Mouse (Mus musculus) midbrain, embryonic 11.5 days (tissue): Measurements from ENCODE around the gene Ak4. TPM values are rescaled to one million over a fixed set of nuclear protein-coding genes. Genes with fewer than 3 reads are reported as not detected.

ENCODE experiments used
- ATAC-seq: fragments of 200-750 bp; cut with Nextera tagmentation; 2 replicates; pipeline ENCODE4 v1.8.0; 2017; ENCODE audit warnings: moderate TSS enrichment, moderate library complexity; ENCODE audit not compliant: low FRiP score
- DNase-seq: peaks from one replicate; pipeline ENCODE4 v3.0.0; 2015; ENCODE audit warnings: low spot score; ENCODE audit errors: missing footprints
- H3K27ac ChIP-seq: fragments of 300-500 bp; sonication (generic); 2 replicates; pipeline ENCODE4 v1.5.1; 2014; ENCODE audit warnings: low read depth, low read length
- H3K27me3 ChIP-seq: fragments of 300-500 bp; sonication (generic); 2 replicates; pipeline ENCODE4 v1.6.1; 2014; ENCODE audit warnings: mild to moderate bottlenecking, low read length, moderate library complexity, mixed read lengths; ENCODE audit not compliant: control insufficient read depth, insufficient read depth
- H3K36me3 ChIP-seq: fragments of 300-500 bp; sonication (generic); 2 replicates; pipeline ENCODE4 v1.6.1; 2014; ENCODE audit warnings: mild to moderate bottlenecking, low read length, moderate library complexity, mixed read lengths; ENCODE audit not compliant: control insufficient read depth, insufficient read depth
- H3K4me1 ChIP-seq: fragments of 300-500 bp; sonication (generic); 2 replicates; pipeline ENCODE4 v1.6.1; 2014; ENCODE audit warnings: low read length; ENCODE audit not compliant: control insufficient read depth, insufficient read depth
- H3K4me2 ChIP-seq: fragments of 300-500 bp; sonication (generic); 2 replicates; pipeline ENCODE4 v1.6.1; 2014; ENCODE audit warnings: mild to moderate bottlenecking, moderate library complexity
- H3K4me3 ChIP-seq: fragments of 300-500 bp; sonication (generic); 2 replicates; pipeline ENCODE4 v1.5.1; 2014; ENCODE audit warnings: low read depth, low read length
- H3K9ac ChIP-seq: fragments of 300-500 bp; sonication (generic); 2 replicates; pipeline ENCODE4 v1.6.1; 2014; ENCODE audit warnings: low read length
- H3K9me3 ChIP-seq: fragments of 300-500 bp; sonication (generic); 2 replicates; pipeline ENCODE4 v1.6.1; 2016; ENCODE audit warnings: low read length; ENCODE audit not compliant: control insufficient read depth
- WGBS: fragments of 180-500 bp; shearing (Covaris S2); extraction: QIAGEN DNeasy Blood & Tissue Kit; methylation state at CpG from one replicate; pipeline ENCODE4 v1.1.7; 2014; 5-methylcytosine and 5-hydroxymethylcytosine counted together
- polyA plus RNA-seq: library from polyadenylated mRNA; unstranded; fragments of >200 nt; fragmentation: Nextera tagmentation; extraction: Ambion mirVana; gene quantifications from 2 replicates; pipeline ENCODE4 v1.2.1, GENCODE M21; 2014

Ak4 gene
- polyA plus RNA-seq, 1 experiment from 2014 or later: 12.7 TPM

DNA sequence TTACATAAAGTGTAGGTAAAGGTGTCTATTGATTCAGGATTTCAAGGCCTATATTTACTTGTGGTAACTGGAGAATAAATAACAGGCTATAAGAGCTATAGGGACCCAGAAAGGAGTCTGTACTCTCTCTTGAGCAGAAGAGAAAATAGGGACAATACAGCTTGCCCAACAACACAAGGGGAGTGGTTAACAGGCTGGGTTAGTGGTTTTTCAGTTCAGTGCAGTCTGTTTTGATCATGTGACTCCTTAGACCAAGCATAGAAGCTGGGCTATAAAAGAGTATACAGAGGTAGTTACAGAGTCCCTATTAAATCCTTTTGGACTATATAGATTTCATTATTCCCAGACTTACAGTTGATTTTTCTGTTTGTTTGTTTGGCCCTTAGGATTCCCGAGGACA, 41.0 kb downstream of the Ak4 start:
- Histone ChIP-seq H3K27ac (no peak overlapping the region), H3K9ac (no peak overlapping the region), H3K4me3 (no peak overlapping the region), H3K27me3 (no peaks in the 10 kb centered on the region), H3K36me3 (no peaks in the 10 kb centered on the region), H3K9me3 (no peaks in the 10 kb centered on the region), H3K4me1 (no peaks in the 10 kb centered on the region), H3K4me2 (no peak overlapping the region)
- WGBS: 77% methylated on average over 1 of the region's 1 CpGs
- no peak for ATAC-seq
- no peak for DNase-seq

DNA sequence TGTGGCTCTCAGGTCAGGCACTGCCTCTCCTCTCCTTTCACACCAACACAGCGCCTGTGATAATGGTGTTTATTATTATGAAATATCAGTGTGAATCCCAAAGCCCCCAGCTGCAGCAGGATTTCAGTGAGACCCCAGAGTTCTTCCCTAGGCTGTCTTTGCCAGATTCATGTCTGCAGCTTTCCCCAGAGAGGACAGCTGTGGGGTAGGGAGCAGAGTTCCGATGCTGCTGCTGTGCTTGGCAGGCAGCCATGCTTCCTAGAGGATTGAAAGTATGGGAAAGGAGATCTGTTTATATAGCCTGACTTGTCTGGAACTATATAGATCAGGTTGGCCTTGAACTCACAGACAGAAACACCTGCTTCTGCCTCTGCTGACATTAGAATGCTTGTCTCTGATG, 43.0 kb downstream of the Ak4 start:
- H3K9ac ChIP-seq: no peak overlapping the region
- no peaks in the 10 kb centered on the region for H3K36me3 ChIP-seq
- no peak overlapping the region for H3K27ac ChIP-seq
- WGBS: 89% methylated on average over 2 of the region's 2 CpGs
- DNase-seq (no peak), ATAC-seq (no peak)
- no peak overlapping the region for H3K4me3 ChIP-seq
- no peaks in the 10 kb centered on the region for H3K27me3 ChIP-seq
- no peak overlapping the region for H3K4me2 ChIP-seq
- no peaks in the 10 kb centered on the region for H3K4me1 ChIP-seq
- no peaks in the 10 kb centered on the region for H3K9me3 ChIP-seq

DNA sequence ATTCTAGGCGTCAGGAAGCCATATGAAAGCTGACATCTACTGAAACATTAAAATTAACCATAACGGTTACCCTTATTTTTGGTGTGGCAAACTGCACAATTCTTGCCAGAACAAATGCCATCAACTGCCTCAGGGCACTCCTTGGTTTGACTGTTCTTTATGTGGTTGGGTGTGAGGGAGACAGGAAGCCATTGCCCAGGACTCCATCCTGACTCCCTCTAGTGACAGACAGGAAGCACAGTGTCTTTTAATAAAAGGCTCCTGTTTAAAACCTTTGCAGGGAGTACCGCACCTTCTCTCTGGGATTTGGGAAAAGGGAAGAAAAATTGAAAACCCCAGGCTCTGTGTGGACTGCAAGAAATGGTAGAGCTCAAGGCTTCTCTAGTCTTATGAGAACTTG, 47.2 kb downstream of the Ak4 start:
- Histone ChIP-seq H3K9ac (no peak overlapping the region), H3K36me3 (no peaks in the 10 kb centered on the region), H3K27ac (no peak overlapping the region), H3K27me3 (no peaks in the 10 kb centered on the region), H3K4me3 (no peak overlapping the region), H3K4me2 (no peak overlapping the region), H3K9me3 (no peaks in the 10 kb centered on the region), H3K4me1 (no peaks in the 10 kb centered on the region)
- WGBS: 92% methylated on average over 3 of the region's 3 CpGs
- no peak for ATAC-seq
- no peak for DNase-seq

DNA sequence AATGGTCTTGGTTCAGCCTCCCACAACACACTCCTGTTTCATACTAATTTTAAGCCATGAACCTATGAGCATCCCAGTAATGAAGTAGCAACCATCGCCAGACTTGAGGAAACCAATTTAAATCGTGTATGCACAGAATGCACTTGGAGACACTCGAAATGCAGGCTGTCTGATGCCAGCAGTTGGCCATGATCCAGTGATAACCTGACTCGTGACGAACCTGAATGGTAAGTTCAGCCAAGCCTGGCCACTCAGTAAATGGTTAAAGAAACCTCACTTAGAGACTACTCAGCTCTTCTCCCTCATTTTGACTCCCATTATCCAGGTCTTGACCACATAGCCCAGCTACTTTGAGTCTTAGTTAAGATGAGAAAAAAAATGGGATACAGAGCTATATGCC, 50.2 kb downstream of the Ak4 start:
- DNase-seq (no peak), ATAC-seq (no peak)
- Histone ChIP-seq H3K36me3 (no peaks in the 10 kb centered on the region), H3K9me3 (no peaks in the 10 kb centered on the region), H3K4me2 (no peak overlapping the region), H3K4me1 (no peaks in the 10 kb centered on the region), H3K27ac (no peak overlapping the region), H3K9ac (no peak overlapping the region), H3K4me3 (no peak overlapping the region), H3K27me3 (no peaks in the 10 kb centered on the region)
- 91% methylated on average over 5 of the region's 5 CpGs for WGBS

DNA sequence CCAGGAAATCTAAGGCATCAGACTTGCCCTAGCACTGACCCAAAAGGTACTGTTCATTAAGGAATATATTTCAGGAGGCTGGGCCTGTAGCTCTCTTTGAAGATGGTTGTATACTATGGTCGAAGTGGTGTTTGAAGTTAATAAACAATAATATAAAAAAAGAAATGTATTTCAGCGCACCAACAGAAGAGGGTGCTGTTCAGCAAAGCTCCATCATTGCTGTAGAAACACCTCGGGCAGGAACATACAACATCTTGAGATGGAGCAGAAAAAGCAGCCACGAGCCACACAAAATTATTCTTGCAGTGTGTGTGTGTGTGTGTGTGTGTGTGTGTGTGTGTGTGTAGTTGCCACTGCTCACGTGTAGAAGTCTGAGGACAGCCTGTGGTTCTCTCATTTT, 51.5 kb downstream of the Ak4 start:
- Histone ChIP-seq H3K4me2 (no peak overlapping the region), H3K9me3 (no peaks in the 10 kb centered on the region), H3K9ac (no peak overlapping the region), H3K27me3 (no peaks in the 10 kb centered on the region), H3K4me1 (no peaks in the 10 kb centered on the region), H3K36me3 (no peaks in the 10 kb centered on the region), H3K4me3 (no peak overlapping the region), H3K27ac (no peak overlapping the region)
- no peak for ATAC-seq
- WGBS: 60% methylated on average over 5 of the region's 5 CpGs
- no peak for DNase-seq

DNA sequence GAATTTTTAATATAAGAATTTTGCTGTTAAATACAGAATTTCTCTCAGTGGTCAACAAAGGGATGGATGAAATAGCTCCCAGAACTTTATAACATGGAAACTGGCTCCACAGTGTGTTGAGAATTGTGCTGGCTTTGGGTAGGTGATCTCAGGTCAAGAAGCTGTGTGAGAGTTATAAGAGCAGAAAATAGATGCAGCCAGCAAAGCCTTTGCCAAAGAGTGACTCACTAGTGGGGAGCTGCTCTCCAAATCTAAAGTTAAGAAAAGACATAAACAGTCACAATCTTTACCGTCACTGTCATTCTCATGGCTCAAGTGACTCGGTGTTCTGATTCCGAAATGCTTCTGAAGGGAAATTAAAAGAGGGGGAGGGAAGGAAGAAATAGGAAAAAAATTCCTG, 53.7 kb downstream of the Ak4 start:
- Histone ChIP-seq H3K27ac (no peak overlapping the region), H3K36me3 (no peaks in the 10 kb centered on the region), H3K4me3 (no peak overlapping the region), H3K9ac (no peak overlapping the region), H3K4me1 (no peaks in the 10 kb centered on the region), H3K9me3 (no peaks in the 10 kb centered on the region), H3K27me3 (no peaks in the 10 kb centered on the region), H3K4me2 (no peak overlapping the region)
- 89% methylated on average over 3 of the region's 3 CpGs for WGBS
- ATAC-seq (no peak), DNase-seq (no peak)

DNA sequence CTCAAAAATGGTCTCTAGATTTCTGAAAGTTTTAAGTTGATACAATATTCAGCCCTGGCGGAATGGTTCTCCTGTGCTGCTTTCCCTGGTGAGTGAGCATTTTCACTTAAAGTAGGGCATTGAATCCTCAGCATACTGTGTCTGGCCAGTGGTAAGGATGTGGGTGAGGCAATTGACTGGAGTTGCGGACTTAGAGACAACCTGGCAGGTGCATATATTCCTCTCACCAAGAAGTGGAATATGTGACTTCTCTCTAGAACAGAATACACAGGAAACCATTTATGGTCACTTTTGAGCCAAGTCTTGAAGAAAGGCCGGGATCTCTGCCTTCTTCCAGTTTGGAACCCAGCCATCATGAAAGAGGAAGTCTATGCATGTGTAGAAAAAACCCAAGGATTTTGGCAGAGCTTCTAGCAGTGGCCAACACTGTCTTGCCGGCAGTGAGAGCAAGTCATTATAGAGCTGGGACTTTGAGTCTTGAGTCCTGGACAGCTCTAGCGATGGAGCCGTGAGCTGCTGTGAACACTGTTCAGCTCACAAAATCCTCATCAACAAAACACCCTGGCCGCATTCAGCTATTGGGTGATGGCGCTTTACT, 71.3 kb downstream of the Ak4 start:
- Histone ChIP-seq H3K4me1 (no peaks in the 10 kb centered on the region), H3K4me2 (no peak overlapping the region), H3K4me3 (no peak overlapping the region), H3K9me3 (no peaks in the 10 kb centered on the region), H3K36me3 (no peaks in the 10 kb centered on the region), H3K27me3 (peaks cover 6% of the 10 kb centered on the region; the same call in 1 of the 2 replicates), H3K9ac (no peak overlapping the region), H3K27ac (no peak overlapping the region)
- no peak for ATAC-seq
- 95% methylated on average over 8 of the region's 8 CpGs for WGBS
- DNase-seq: no peak

DNA sequence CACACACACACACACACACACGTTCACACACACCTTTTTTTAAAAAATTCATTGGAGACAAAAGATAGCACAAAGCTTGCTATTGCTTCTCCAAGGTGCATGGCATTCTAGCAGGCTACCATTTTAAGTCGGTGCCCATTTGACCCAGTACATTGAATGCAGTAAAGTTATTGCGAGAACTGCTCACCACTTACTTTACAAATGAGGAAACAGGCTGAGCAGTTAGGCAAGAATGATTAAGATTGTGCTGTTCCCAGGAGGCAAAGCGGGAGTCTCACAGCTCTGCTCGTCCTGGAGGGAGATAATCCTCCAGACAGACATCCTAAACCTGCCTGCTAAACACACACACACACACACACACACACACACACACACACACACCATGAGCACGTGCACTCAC, 72.6 kb downstream of the Ak4 start:
- Histone ChIP-seq H3K36me3 (no peaks in the 10 kb centered on the region), H3K9ac (no peak overlapping the region), H3K9me3 (no peaks in the 10 kb centered on the region), H3K4me1 (no peaks in the 10 kb centered on the region), H3K4me3 (no peak overlapping the region), H3K4me2 (no peak overlapping the region), H3K27ac (no peak overlapping the region), H3K27me3 (peaks cover 16% of the 10 kb centered on the region)
- 65% methylated on average over 6 of the region's 6 CpGs for WGBS
- DNase-seq: no peak
- ATAC-seq: no peak

DNA sequence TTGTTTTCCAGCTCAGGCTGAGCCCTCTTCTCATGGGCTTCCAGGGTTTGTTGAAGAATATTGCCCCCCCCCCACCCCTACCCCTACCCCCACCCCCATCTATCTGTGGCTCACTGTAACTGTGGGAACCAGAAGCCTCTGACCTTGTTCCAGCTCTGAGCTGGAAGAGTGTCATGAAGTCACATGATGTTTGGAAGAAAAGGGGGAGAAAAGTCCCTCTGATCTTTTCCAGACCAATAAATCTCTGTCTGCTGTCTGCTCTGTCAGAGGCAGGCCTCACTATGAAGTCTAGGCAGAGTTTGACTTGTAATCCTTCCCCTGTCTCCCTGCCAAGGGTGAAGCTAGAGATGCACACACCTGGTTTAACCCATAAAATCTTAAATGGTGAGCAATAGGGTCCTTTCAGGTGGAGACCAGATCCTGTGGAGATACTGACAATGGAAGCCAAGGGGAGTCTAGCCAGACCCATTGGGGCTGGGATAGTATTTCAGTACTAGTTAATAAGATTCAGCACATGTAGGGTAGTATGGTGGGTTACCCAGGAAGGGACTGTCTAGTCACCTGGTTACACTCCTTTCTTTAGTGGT, 74.6 kb downstream of the Ak4 start:
- Histone ChIP-seq H3K4me2 (no peak overlapping the region), H3K4me3 (no peak overlapping the region)

More for the DNA sequence above, 74.6 kb downstream of the Ak4 start:
- Histone ChIP-seq H3K36me3 (no peaks in the 10 kb centered on the region), H3K27ac (no peak overlapping the region), H3K9ac (no peak overlapping the region), H3K4me1 (peaks cover 4% of the 10 kb centered on the region), H3K27me3 (peaks cover 35% of the 10 kb centered on the region), H3K9me3 (no peaks in the 10 kb centered on the region)
- ATAC-seq (no peak), DNase-seq (no peak)
